Mouse (Mus musculus): ENCODE data around the gene Wasl. TPM values are rescaled to one million over a fixed set of nuclear protein-coding genes. Genes with fewer than 3 reads are reported as not detected.

Gene Wasl
- polyA plus RNA-seq, 1 experiment from 2014 or later = 51.1 TPM

DNA sequence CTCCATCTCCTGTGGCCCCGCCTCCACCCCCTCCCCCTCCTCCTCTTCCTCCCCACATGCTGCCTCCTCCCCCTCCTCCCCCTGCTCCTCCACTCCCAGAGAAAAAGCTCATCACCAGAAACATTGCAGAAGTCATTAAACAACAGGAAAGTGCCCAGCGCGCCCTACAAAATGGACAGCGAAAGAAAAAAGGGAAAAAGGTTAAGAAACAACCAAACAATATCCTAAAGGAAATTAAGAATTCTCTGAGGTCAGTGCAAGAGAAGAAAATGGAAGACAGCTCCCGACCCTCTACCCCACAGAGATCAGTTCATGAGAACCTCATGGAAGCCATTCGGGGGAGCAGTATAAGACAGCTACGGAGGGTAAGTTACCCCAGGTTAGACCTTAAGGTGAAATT, 60.5 kb downstream of the Wasl start:
- Histone ChIP-seq H3K27ac (replicated peaks; ENCODE audit: low read depth, low read length) (no peak overlapping the region), H3K4me3 (ENCODE audit: low read depth, low read length) (no peak overlapping the region), H3K36me3 (ENCODE audit: control insufficient read depth, insufficient read depth, low read length) (no peaks in the 10 kb centered on the region), H3K4me1 (ENCODE audit: control insufficient read depth, insufficient read depth, low read length) (no peaks in the 10 kb centered on the region), H3K4me2 (ENCODE audit: low read depth, low read length) (no peak overlapping the region), H3K27me3 (replicated peaks; ENCODE audit: control insufficient read depth, insufficient read depth, low read length) (no peaks in the 10 kb centered on the region), H3K9ac (ENCODE audit: low read depth, low read length) (no peak overlapping the region), H3K9me3 (ENCODE audit: control insufficient read depth, low read length) (no peaks in the 10 kb centered on the region; the same call in 1 of the 2 replicates)
- DNase-seq (ENCODE audit: low spot score) (no peak), ATAC-seq (ENCODE audit: low read depth) (no peak)
- 93% methylated on average over 7 of the region's 7 CpGs for whole genome bisulfite sequencing

- no peaks in the 10 kb centered on the region for H3K4me1 ChIP-seq (ENCODE audit: control insufficient read depth, insufficient read depth, low read length)
- H3K9ac ChIP-seq (ENCODE audit: low read depth, low read length) = no peak overlapping the region
- WGBS = 86% methylated on average over 5 of the region's 5 CpGs
- no peak overlapping the region for H3K4me2 ChIP-seq (ENCODE audit: low read depth, low read length)
- H3K27ac ChIP-seq (replicated peaks; ENCODE audit: low read depth, low read length) = no peak overlapping the region
- no peaks in the 10 kb centered on the region; the same call in 1 of the 2 replicates for H3K9me3 ChIP-seq (ENCODE audit: control insufficient read depth, low read length)
- no peaks in the 10 kb centered on the region for H3K36me3 ChIP-seq (ENCODE audit: control insufficient read depth, insufficient read depth, low read length)
- ATAC-seq (ENCODE audit: low read depth) (no peak), DNase-seq (ENCODE audit: low spot score) (no peak)
- H3K27me3 ChIP-seq (replicated peaks; ENCODE audit: control insufficient read depth, insufficient read depth, low read length) = no peaks in the 10 kb centered on the region
- no peak overlapping the region for H3K4me3 ChIP-seq (ENCODE audit: low read depth, low read length)
Measured at GRCm38 (mm10) chr6:24602993-24603392, 61.8 kb downstream of the Wasl start.

DNA sequence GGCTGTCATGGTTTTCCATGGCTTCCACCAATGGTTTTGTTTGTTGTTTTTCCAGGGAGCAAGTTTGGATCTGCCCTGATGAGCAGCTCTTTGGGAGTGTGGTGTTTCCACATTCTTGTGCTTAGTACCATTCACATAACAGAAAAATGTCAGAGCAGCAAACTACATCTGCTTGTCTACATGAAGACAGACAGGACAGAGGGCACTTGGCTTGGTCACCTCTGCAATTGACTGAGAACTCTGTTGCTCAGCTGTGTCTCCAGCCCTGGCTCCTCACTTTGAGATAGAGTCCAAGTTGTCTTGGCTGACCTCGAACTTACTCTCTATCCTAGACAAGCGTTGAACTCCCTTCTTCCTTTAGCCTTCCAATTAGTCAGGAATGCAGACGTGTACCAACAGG, 62.5 kb downstream of the Wasl start:
- ATAC-seq (ENCODE audit: low read depth) (no peak), DNase-seq (ENCODE audit: low spot score) (no peak)
- no peak overlapping the region for H3K9ac ChIP-seq (ENCODE audit: low read depth, low read length)
- no peaks in the 10 kb centered on the region; the same call in 1 of the 2 replicates for H3K9me3 ChIP-seq (ENCODE audit: control insufficient read depth, low read length)
- H3K36me3 ChIP-seq (ENCODE audit: control insufficient read depth, insufficient read depth, low read length) = no peaks in the 10 kb centered on the region
- no peak overlapping the region for H3K4me3 ChIP-seq (ENCODE audit: low read depth, low read length)
- H3K4me2 ChIP-seq (ENCODE audit: low read depth, low read length) = no peak overlapping the region
- H3K27me3 ChIP-seq (replicated peaks; ENCODE audit: control insufficient read depth, insufficient read depth, low read length) = no peaks in the 10 kb centered on the region
- no peak overlapping the region for H3K27ac ChIP-seq (replicated peaks; ENCODE audit: low read depth, low read length)
- 68% methylated on average over 3 of the region's 3 CpGs for WGBS
- H3K4me1 ChIP-seq (ENCODE audit: control insufficient read depth, insufficient read depth, low read length) = no peaks in the 10 kb centered on the region

DNA sequence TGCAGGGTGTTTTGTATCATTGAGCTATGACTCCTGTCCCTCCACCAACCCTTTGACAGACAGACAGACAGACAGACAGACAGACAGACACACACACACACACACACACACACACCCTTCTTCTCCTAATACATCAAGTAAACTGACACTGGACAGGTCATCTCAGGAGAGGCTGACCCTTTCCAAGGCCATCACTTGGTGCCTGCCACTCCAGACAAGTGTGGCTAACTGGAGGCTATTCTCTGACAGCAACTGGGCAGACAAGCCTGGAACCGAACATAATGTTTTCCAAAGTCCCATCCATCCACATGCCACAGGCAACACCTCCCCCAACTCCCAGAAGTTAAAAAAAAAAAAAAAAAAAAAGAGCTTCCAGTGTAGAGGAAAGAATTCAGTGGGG, 63.1 kb downstream of the Wasl start:
- H3K27ac ChIP-seq (replicated peaks; ENCODE audit: low read depth, low read length) = no peak overlapping the region
- no peaks in the 10 kb centered on the region for H3K27me3 ChIP-seq (replicated peaks; ENCODE audit: control insufficient read depth, insufficient read depth, low read length)
- H3K9me3 ChIP-seq (ENCODE audit: control insufficient read depth, low read length) = no peaks in the 10 kb centered on the region; the same call in 1 of the 2 replicates
- H3K4me3 ChIP-seq (ENCODE audit: low read depth, low read length) = no peak overlapping the region
- no peak for DNase-seq (ENCODE audit: low spot score)
- no peak overlapping the region for H3K4me2 ChIP-seq (ENCODE audit: low read depth, low read length)
- no peaks in the 10 kb centered on the region for H3K4me1 ChIP-seq (ENCODE audit: control insufficient read depth, insufficient read depth, low read length)
- no peak overlapping the region for H3K9ac ChIP-seq (ENCODE audit: low read depth, low read length)
- 32% methylated on average over 1 of the region's 1 CpGs for WGBS
- no peaks in the 10 kb centered on the region for H3K36me3 ChIP-seq (ENCODE audit: control insufficient read depth, insufficient read depth, low read length)
- ATAC-seq (ENCODE audit: low read depth) = no peak

DNA sequence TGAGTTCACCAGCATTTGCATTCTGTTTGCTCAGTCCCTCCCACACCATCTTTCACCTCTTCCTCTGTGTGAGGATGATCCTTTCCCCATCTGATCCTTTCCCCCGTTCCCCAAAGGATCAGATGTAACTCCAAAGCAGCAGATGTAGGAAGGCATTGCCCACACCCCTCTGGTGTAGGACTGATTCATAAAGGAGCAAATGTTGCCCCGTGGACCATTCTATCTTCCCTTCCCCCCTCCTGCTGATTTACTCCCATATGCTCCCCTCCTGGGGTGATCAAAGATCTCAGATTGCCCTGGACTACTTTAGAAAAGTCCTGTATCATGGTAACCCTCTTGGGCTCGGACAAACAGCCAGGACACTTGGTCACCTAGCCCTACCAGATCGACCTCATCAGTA, 64.1 kb downstream of the Wasl start:
- no peak for ATAC-seq (ENCODE audit: low read depth)
- no peak for DNase-seq (ENCODE audit: low spot score)
- WGBS = 76% methylated on average over 4 of the region's 4 CpGs
- Histone ChIP-seq H3K4me2 (ENCODE audit: low read depth, low read length) (no peak overlapping the region), H3K27me3 (replicated peaks; ENCODE audit: control insufficient read depth, insufficient read depth, low read length) (no peaks in the 10 kb centered on the region), H3K9ac (ENCODE audit: low read depth, low read length) (no peak overlapping the region), H3K4me1 (ENCODE audit: control insufficient read depth, insufficient read depth, low read length) (no peaks in the 10 kb centered on the region), H3K4me3 (ENCODE audit: low read depth, low read length) (no peak overlapping the region), H3K27ac (replicated peaks; ENCODE audit: low read depth, low read length) (no peak overlapping the region), H3K36me3 (ENCODE audit: control insufficient read depth, insufficient read depth, low read length) (no peaks in the 10 kb centered on the region), H3K9me3 (ENCODE audit: control insufficient read depth, low read length) (no peaks in the 10 kb centered on the region)

DNA sequence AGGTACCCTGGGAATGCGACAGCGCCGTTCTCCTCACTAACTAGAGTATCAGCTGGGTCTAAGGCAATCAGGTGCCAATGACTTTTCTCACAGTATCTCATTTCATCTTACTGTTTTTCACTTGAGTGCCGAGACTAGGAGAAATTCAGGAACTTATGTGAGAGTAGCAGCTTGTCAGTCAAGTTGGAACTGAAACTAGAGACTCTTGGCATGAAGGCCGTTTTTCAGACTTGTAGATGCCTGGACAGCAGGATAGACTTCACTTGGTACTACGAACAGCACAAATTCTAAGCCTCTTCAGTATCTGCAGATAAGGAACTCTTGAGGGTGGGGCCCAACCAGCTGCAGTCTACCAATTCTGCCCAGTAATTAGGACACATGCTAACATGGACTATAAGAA, 64.7 kb downstream of the Wasl start:
- ATAC-seq (ENCODE audit: low read depth) (no peak), DNase-seq (ENCODE audit: low spot score) (no peak)

GRCm38 (mm10) chr6:24599639-24600038, 65.2 kb downstream of the Wasl start:
- H3K27me3 ChIP-seq (replicated peaks; ENCODE audit: control insufficient read depth, insufficient read depth, low read length) = no peaks in the 10 kb centered on the region
- H3K36me3 ChIP-seq (ENCODE audit: control insufficient read depth, insufficient read depth, low read length) = no peaks in the 10 kb centered on the region
- DNase-seq (ENCODE audit: low spot score) (peak; percentile 25), ATAC-seq (ENCODE audit: low read depth) (peak; percentile 87)
- no peak overlapping the region for H3K4me3 ChIP-seq (ENCODE audit: low read depth, low read length)
- no peak overlapping the region for H3K4me2 ChIP-seq (ENCODE audit: low read depth, low read length)
- H3K4me1 ChIP-seq (ENCODE audit: control insufficient read depth, insufficient read depth, low read length) = no peaks in the 10 kb centered on the region
- H3K27ac ChIP-seq (replicated peaks; ENCODE audit: low read depth, low read length) = no peak overlapping the region
- 81% methylated on average over 5 of the region's 5 CpGs for WGBS
- H3K9ac ChIP-seq (ENCODE audit: low read depth, low read length) = no peak overlapping the region
- H3K9me3 ChIP-seq (ENCODE audit: control insufficient read depth, low read length) = no peaks in the 10 kb centered on the region

More for the DNA sequence above, 64.7 kb downstream of the Wasl start:
- Histone ChIP-seq H3K4me2 (ENCODE audit: low read depth, low read length) (no peak overlapping the region), H3K9me3 (ENCODE audit: control insufficient read depth, low read length) (no peaks in the 10 kb centered on the region), H3K4me1 (ENCODE audit: control insufficient read depth, insufficient read depth, low read length) (no peaks in the 10 kb centered on the region), H3K4me3 (ENCODE audit: low read depth, low read length) (no peak overlapping the region), H3K27me3 (replicated peaks; ENCODE audit: control insufficient read depth, insufficient read depth, low read length) (no peaks in the 10 kb centered on the region), H3K36me3 (ENCODE audit: control insufficient read depth, insufficient read depth, low read length) (no peaks in the 10 kb centered on the region), H3K27ac (replicated peaks; ENCODE audit: low read depth, low read length) (no peak overlapping the region), H3K9ac (ENCODE audit: low read depth, low read length) (no peak overlapping the region)
- WGBS = 84% methylated on average over 6 of the region's 6 CpGs

GRCm38 (mm10) chr6:24599179-24599578, 65.6 kb downstream of the Wasl start:
- 90% methylated on average over 6 of the region's 6 CpGs for WGBS
- DNase-seq (ENCODE audit: low spot score) = no peak
- Histone ChIP-seq H3K27me3 (replicated peaks; ENCODE audit: control insufficient read depth, insufficient read depth, low read length) (no peaks in the 10 kb centered on the region), H3K9me3 (ENCODE audit: control insufficient read depth, low read length) (no peaks in the 10 kb centered on the region), H3K4me1 (ENCODE audit: control insufficient read depth, insufficient read depth, low read length) (no peaks in the 10 kb centered on the region), H3K36me3 (ENCODE audit: control insufficient read depth, insufficient read depth, low read length) (no peaks in the 10 kb centered on the region), H3K27ac (replicated peaks; ENCODE audit: low read depth, low read length) (no peak overlapping the region), H3K4me2 (ENCODE audit: low read depth, low read length) (no peak overlapping the region), H3K9ac (ENCODE audit: low read depth, low read length) (no peak overlapping the region), H3K4me3 (ENCODE audit: low read depth, low read length) (no peak overlapping the region)
- ATAC-seq (ENCODE audit: low read depth) = no peak

DNA sequence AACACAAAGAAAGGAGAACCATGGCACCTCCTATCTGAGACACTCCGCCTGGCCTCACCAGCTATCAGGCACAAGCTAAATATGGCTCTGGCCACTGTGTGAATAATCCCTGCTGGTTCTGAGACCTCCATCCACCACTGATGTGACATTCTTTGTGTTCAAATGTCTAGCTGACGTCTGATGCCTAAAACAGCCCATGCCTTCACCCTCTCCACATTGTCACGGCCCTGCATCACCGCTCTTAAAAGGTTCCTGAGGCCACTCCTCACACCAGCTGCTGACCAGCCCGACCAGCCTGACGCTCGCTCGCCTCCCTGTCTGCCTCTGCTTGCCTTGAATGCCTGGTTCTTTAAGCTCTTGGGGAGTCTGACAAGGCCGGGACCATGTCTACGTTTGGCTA, 67.3 kb downstream of the Wasl start, which contains the start of gene Lmod2:
Gene Lmod2 (plus strand): TSS at position 263 of the 400 bp plus-strand sequence.
- DNase-seq (ENCODE audit: low spot score) (no peak), ATAC-seq (ENCODE audit: low read depth) (no peak)
- H3K4me3 ChIP-seq (ENCODE audit: low read depth, low read length) = no peak within 1 kb of the TSS
- no peaks in the 10 kb centered on the region for H3K36me3 ChIP-seq (ENCODE audit: control insufficient read depth, insufficient read depth, low read length)
- no peaks in the 10 kb centered on the region for H3K4me1 ChIP-seq (ENCODE audit: control insufficient read depth, insufficient read depth, low read length)
- no peaks in the 10 kb centered on the region for H3K9me3 ChIP-seq (ENCODE audit: control insufficient read depth, low read length)
- H3K27ac ChIP-seq (replicated peaks; ENCODE audit: low read depth, low read length) = no peak within 1 kb of the TSS
- H3K27me3 ChIP-seq (replicated peaks; ENCODE audit: control insufficient read depth, insufficient read depth, low read length) = no peaks in the 10 kb centered on the region
- H3K9ac ChIP-seq (ENCODE audit: low read depth, low read length) = no peak within 1 kb of the TSS
- WGBS = 75% methylated on average over 10 of the region's 10 CpGs
- H3K4me2 ChIP-seq (ENCODE audit: low read depth, low read length) = no peak within 1 kb of the TSS
